Mouse (Mus musculus) erythroblast, embryonic 14.5 days (primary cell): ENCODE measurements around the gene Gpld1.

Experiments
- GATA1 ChIP-seq: IDR thresholded peaks from 2 replicates; pipeline ENCODE4 v1.6.1; 2012; ENCODE audit warnings: low read length, inconsistent platforms, mixed read lengths
- TAL1 ChIP-seq: IDR thresholded peaks from 3 replicates; pipeline ENCODE4 v1.6.1; 2012; ENCODE audit warnings: low read length, inconsistent platforms, mixed read lengths

GRCm38 (mm10) chr13:24914915-24915314, 28.0 kb upstream of the Gpld1 start:
- no peak for TF ChIP-seq GATA1
- TF ChIP-seq TAL1, result no peak
